ENCODE assay signal across 8 mouse cellular contexts in the genomic region with DNA sequence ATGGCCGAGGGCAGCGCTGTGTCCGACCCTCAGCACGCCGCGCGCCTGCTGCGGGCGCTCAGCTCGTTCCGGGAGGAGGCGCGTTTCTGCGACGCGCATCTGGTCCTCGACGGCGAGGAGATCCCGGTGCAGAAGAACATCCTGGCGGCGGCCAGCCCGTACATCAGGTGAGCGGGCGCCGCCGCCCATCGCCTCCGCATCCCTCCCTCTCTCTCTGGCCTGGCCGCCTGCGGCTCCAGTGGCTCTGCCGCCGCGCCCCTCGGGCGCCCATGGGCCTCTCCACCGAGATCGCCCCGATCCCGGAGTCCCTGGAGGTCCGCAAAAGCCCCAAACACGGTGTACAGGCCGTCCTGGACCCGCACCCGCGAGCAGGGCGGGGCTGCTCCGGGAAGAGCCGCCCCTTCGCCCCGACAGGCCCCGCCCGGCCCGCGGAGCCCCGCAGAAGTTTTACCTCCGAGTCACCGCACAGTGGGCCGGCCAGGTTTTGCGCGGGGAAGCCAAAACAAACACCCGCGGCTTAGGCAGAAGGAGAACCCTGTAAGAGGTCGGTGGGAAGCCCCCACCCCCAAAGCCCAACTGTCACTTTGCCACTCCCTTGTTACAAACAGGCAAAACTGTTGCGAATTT. TPM values are rescaled to one million over a fixed set of nuclear protein-coding genes. Genes with fewer than 3 reads are reported as not detected.
DNase-seq lines count a peak whose midpoint lies in the region; ATAC-seq and TF ChIP-seq lines count a peak whose summit lies in the region.

Gene Gan, plus strand, starts transcription at position 1 of the 627 bp plus-strand sequence.

- peak within 1 kb of the TSS; percentile 98 for H3K4me3 ChIP-seq in heart, embryonic 10.5 days
- peak within 1 kb of the TSS; percentile 91 for H3K4me3 ChIP-seq in limb, embryonic 14.5 days (replicated peaks; ENCODE audit: low read length)
- H3K4me3 ChIP-seq in midbrain, embryonic 15.5 days = peak within 1 kb of the TSS; percentile 90

- DNase-seq in 3134 (ENCODE audit: extremely low read depth, insufficient read length, low spot score) = peak; percentile 73
- peak; percentile 46 for DNase-seq in T-cell, adult 2 months (ENCODE audit: low spot score)
- DNase-seq in cerebellum, postnatal 36 days = peak; percentile 31 to 50
- peak; percentile 80 for DNase-seq in heart, embryonic 10.5 days (ENCODE audit: low spot score)
- peak; percentile 42 for DNase-seq in kidney, adult 9 months
- DNase-seq in limb, embryonic 14.5 days (ENCODE audit: low spot score) = no peak
- peak; percentile 59 to 81 for DNase-seq in spleen, postnatal 4 days (ENCODE audit: low spot score in 2 of 2)

- no peaks in the 10 kb centered on the region for H3K9me3 ChIP-seq in heart, embryonic 10.5 days
- H3K9me3 ChIP-seq in limb, embryonic 14.5 days (ENCODE audit: control insufficient read depth, low read length) = no peaks in the 10 kb centered on the region
- no peaks in the 10 kb centered on the region for H3K9me3 ChIP-seq in midbrain, embryonic 15.5 days

- peak within 1 kb of the TSS; percentile 89 for H3K4me2 ChIP-seq in limb, embryonic 14.5 days (replicated peaks; ENCODE audit: low read depth, low read length, severe bottlenecking)
- H3K4me2 ChIP-seq in midbrain, embryonic 15.5 days = peak within 1 kb of the TSS; percentile 91

- ATAC-seq in limb, embryonic 14.5 days (ENCODE audit: low FRiP score, low read depth) = peak; percentile 42
- ATAC-seq in midbrain, embryonic 15.5 days (replicated peaks) = peak; percentile 77

- H3K36me3 ChIP-seq in heart, embryonic 10.5 days = no peaks in the 10 kb centered on the region
- no peaks in the 10 kb centered on the region for H3K36me3 ChIP-seq in limb, embryonic 14.5 days (ENCODE audit: control insufficient read depth, insufficient read depth, low read length)
- H3K36me3 ChIP-seq in midbrain, embryonic 15.5 days (replicated peaks) = no peaks in the 10 kb centered on the region

- no peaks in the 10 kb centered on the region for H3K27me3 ChIP-seq in heart, embryonic 10.5 days (ENCODE audit: insufficient read depth, poor library complexity, severe bottlenecking)
- H3K27me3 ChIP-seq in limb, embryonic 14.5 days (ENCODE audit: control insufficient read depth, insufficient read depth, low read length) = no peaks in the 10 kb centered on the region
- no peaks in the 10 kb centered on the region for H3K27me3 ChIP-seq in midbrain, embryonic 15.5 days (replicated peaks)

- H3K9ac ChIP-seq in limb, embryonic 14.5 days (ENCODE audit: low read depth, low read length, severe bottlenecking) = peak within 1 kb of the TSS; percentile 89
- peak within 1 kb of the TSS; percentile 85 for H3K9ac ChIP-seq in midbrain, embryonic 15.5 days

- TF ChIP-seq POLR2A in limb, embryonic 14.5 days (IDR thresholded peaks at IDR 0.05; ENCODE audit: borderline replicate concordance, extremely low read depth, insufficient read depth, insufficient read length) = 0 out of 2 replicates have a peak, but pooled peaks have one; percentile 17

- under 1% methylated on average over 65 of the region's 65 CpGs for WGBS in heart, embryonic 10.5 days
- WGBS in limb, embryonic 14.5 days = 3% methylated on average over 47 of the region's 65 CpGs
- WGBS in midbrain, embryonic 15.5 days = under 1% methylated on average over 64 of the region's 65 CpGs

- peaks cover 29% of the 10 kb centered on the region for H3K4me1 ChIP-seq in heart, embryonic 10.5 days
- H3K4me1 ChIP-seq in limb, embryonic 14.5 days (ENCODE audit: control insufficient read depth, insufficient read depth, low read length) = peaks cover 14% of the 10 kb centered on the region
- H3K4me1 ChIP-seq in midbrain, embryonic 15.5 days = peaks cover 33% of the 10 kb centered on the region

- peak within 1 kb of the TSS; percentile 95 for H3K27ac ChIP-seq in heart, embryonic 10.5 days
- H3K27ac ChIP-seq in limb, embryonic 14.5 days (replicated peaks; ENCODE audit: low read depth, low read length) = peak within 1 kb of the TSS; percentile 83
- H3K27ac ChIP-seq in midbrain, embryonic 15.5 days = peak within 1 kb of the TSS; percentile 87

RNA-seq across cellular contexts. Expression of gene Gan, which starts in this region (rescaled TPM):
- 1.9 TPM in 2 replicates for polyA plus RNA-seq in heart, embryonic 10.5 days (2016; fragmentation: Nextera tagmentation; extraction: Ambion mirVana)
- polyA plus RNA-seq in limb, embryonic 14.5 days (2012; rRNA removed) = 7.6 and 8.2 TPM in 2 replicates
- 3.5 and 3.6 TPM in 2 replicates for polyA plus RNA-seq in limb, embryonic 14.5 days (2014; fragmentation: Nextera tagmentation; extraction: Ambion mirVana)
- polyA plus RNA-seq in midbrain, embryonic 15.5 days (2015; fragmentation: Nextera tagmentation; extraction: Ambion mirVana) = 3.5 and 3.9 TPM in 2 replicates
